Mouse (Mus musculus) c-Kit-positive CD71-negative TER-119-negative erythroid progenitor cells, embryonic 14.5 days (primary cell): ENCODE data around the gene Ifna11.
"Not testable (repeated sequence)": the region's sequence is repeated elsewhere in the genome, so short reads cannot be mapped to it uniquely, and the experiment has no call there.

Experiments used
- DNase-seq: peaks from one replicate; pipeline ENCODE4 v3.0.0-alpha.2; 2013; ENCODE audit warnings: low read depth

Gene Ifna11

DNA sequence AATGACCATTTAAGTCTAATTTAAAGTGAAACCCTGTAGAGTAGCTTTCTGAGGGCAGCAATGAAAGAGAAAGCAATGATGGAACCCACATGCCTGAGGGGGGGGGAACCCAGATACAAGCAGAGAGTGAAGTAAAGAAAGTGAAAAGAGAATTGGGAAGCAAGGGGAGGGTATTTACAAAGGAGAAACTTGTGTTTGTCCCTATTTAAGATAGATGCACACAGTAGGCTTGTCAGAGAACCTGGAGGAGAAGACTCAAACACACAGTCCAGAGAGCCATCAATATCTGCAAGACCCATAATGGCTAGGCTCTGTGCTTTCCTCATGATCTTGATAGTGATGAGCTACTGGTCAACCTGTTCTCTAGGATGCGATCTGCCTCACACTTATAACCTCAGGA is at the start of gene Ifna11:
Gene Ifna11, plus strand, starts transcription at position 301 of the 400 bp plus-strand sequence.
- no peak for DNase-seq

- DNase-seq = not testable (repeated sequence)
Measured at GRCm38 (mm10) chr4:88773534-88773933, 46.2 kb upstream of the Ifna11 start, which contains the start of gene Gm13290. Gene Gm13290, plus strand, starts transcription at chr4:88773834.

- DNase-seq = not testable (repeated sequence)
Measured at GRCm38 (mm10) chr4:88776622-88777021, 43.1 kb upstream of the Ifna11 start, which contains the start of gene Gm13289. Gene Gm13289, plus strand, starts transcription at chr4:88776922.

DNA sequence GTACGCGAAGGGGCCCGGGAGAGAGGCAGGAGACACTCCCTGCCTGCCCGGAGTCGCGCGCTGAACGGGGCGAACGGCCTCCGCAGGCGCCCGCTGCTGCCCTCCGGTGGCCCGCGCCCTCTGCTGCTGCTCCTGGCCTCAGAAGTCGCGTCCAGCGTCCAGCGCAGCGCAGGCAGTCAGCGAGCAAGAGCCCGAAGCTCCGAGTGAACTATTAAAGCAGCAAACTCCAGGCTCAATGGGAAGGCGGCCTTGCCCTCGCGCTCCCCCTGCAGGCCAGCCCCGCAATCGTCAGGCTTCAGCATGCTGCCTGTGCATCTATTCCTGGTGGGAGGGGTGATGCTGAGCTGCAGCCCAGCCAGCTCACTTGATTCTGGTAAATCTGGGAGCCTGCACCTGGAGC is 40.2 kb upstream of the Ifna11 start, which contains the start of gene Gm13272:
Gene Gm13272, plus strand, starts transcription at position 301 of the 400 bp plus-strand sequence.
- DNase-seq = not testable (repeated sequence)

DNA sequence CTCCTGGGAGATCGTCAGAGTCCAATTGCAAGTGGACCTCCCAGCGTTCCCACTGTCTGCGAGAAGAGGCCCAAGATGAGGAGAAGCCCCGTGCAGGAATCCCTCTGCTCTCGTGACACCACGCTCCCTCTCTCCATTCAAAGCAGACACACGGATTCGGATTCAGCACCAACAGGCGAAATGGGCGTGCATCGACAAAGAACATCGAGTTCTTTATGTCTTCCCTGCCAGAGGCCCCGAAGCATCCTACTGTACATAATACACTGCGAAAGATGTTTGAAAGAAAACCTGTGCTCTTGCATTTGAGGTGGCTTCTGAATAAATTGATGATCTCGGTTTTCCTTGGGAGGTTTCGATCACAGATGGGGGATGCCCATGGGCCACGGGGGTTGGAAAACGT is 39.4 kb upstream of the Ifna11 start:
- not testable (repeated sequence) for DNase-seq

DNA sequence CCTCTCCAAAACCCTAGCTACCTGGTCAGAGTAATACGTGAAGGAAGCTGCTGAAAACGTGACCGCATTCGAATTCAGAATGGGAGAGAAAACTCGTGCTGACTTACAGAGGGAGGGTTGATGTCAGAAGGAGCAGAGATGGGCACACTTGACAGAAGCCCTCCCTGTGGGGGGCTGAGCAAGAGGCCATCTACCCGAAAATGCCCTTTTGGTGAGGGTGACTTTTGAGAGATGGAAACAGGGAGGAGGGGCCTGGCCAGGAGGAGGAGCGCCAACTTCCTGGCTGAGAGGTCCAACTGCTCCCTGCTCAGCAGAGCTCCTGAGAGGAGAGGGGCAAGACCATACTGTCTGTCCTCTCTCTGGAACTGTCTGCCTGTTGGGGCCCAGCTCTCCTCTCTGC is 37.9 kb upstream of the Ifna11 start, which contains the start of gene Ifnz:
Gene Ifnz, plus strand, starts transcription at position 301 of the 400 bp plus-strand sequence.
- not testable (repeated sequence) for DNase-seq

- not testable (repeated sequence) for DNase-seq
Measured at GRCm38 (mm10) chr4:88782335-88782734, 37.4 kb upstream of the Ifna11 start.

GRCm38 (mm10) chr4:88785409-88785808 is 34.4 kb upstream of the Ifna11 start, which contains the start of gene Gm13276:
Gene Gm13276, plus strand, starts transcription at chr4:88785709.
- DNase-seq = not testable (repeated sequence)

- DNase-seq = not testable (repeated sequence)
Measured at GRCm38 (mm10) chr4:88788402-88788801, 31.4 kb upstream of the Ifna11 start, which contains the start of gene Gm13277. Gene Gm13277, plus strand, starts transcription at chr4:88788632.

- not testable (repeated sequence) for DNase-seq
Measured at GRCm38 (mm10) chr4:88791250-88791649, 28.5 kb upstream of the Ifna11 start, which contains the start of gene Gm13278. Gene Gm13278, plus strand, starts transcription at chr4:88791550.

GRCm38 (mm10) chr4:88793936-88794675 is 25.7 kb upstream of the Ifna11 start, which contains the start of gene Gm13275:
Gene Gm13275, plus strand, starts transcription at chr4:88794487.
- not testable (repeated sequence) for DNase-seq

- not testable (repeated sequence) for DNase-seq
Measured at GRCm38 (mm10) chr4:88797097-88797496, 22.7 kb upstream of the Ifna11 start, which contains the start of gene Gm13279. Gene Gm13279, plus strand, starts transcription at chr4:88797397.

- DNase-seq = not testable (repeated sequence)
Measured at GRCm38 (mm10) chr4:88799365-88799764, 20.4 kb upstream of the Ifna11 start, which contains the start of gene Gm13285. Gene Gm13285, plus strand, starts transcription at chr4:88799665.

GRCm38 (mm10) chr4:88802954-88803353 is 16.8 kb upstream of the Ifna11 start, which contains the start of gene Gm13287:
Gene Gm13287, plus strand, starts transcription at chr4:88803254.
- not testable (repeated sequence) for DNase-seq

DNA sequence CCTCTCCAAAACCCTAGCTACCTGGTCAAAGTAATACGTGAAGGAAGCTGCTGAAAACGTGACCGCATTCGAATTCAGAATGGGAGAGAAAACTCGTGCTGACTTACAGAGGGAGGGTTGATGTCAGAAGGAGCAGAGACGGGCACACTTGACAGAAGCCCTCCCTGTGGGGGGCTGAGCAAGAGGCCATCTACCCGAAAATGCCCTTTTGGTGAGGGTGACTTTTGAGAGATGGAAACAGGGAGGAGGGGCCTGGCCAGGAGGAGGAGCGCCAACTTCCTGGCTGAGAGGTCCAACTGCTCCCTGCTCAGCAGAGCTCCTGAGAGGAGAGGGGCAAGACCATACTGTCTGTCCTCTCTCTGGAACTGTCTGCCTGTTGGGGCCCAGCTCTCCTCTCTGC is 14.5 kb upstream of the Ifna11 start, which contains the start of gene Gm13288:
Gene Gm13288, plus strand, starts transcription at position 301 of the 400 bp plus-strand sequence.
- not testable (repeated sequence) for DNase-seq

DNA sequence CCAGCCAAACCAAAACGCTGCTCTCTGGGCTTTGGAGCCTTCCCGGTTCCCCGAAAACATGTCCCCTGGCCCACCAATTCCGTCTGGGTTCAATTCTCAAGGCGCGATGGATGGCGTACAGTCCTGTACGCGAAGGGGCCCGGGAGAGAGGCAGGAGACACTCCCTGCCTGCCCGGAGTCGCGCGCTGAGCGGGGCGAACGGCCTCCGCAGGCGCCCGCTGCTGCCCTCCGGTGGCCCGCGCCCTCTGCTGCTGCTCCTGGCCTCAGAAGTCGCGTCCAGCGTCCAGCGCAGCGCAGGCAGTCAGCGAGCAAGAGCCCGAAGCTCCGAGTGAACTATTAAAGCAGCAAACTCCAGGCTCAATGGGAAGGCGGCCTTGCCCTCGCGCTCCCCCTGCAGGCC is 14.0 kb upstream of the Ifna11 start:
- not testable (repeated sequence) for DNase-seq

DNA sequence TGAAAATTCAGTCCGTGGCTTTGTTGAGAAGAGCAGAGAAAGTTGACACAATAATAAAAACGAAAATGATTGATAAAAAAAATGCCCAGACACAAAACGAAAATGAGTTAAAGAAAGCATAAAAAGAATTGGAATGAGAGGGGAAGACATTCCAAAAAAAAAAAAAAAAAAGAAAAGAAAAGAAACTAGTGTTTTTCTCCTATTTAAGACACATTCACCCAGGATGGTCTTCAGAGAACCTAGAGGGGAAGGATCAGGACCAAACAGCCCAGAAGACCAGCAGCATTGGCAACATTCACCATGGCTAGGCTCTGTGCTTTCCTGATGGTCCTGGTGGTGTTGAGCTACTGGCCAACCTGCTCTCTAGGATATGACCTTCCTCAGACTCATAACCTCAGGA is 3.8 kb upstream of the Ifna11 start, which contains the start of gene Ifna7:
Gene Ifna7, plus strand, starts transcription at position 301 of the 400 bp plus-strand sequence.
- no peak for DNase-seq

GRCm38 (mm10) chr4:88822995-88823394 is 3.2 kb downstream of the Ifna11 start:
- DNase-seq = no peak

- DNase-seq = not testable (repeated sequence)
Measured at GRCm38 (mm10) chr4:88827116-88827515, 7.4 kb downstream of the Ifna11 start, which contains the start of gene Ifna6. Gene Ifna6, plus strand, starts transcription at chr4:88827416.

DNA sequence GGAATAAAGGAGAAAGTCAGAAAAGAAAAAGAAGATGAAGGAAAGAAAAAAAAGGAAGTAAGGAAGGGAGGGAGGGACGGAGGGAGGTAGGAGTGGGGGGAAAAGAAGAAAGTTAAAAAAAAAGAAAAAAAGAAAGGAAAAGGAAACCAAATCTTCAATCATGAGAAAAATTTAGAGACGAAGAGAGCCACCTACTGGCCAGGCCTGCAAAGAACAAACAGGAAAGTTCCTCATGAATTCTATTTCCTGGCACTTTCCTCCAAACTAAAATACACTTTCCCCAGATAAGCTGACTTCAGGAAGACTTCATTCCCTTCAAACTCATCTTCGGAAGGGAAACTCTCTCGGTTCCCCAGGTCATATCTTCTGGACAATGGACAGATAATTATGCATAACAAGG is 10.8 kb downstream of the Ifna11 start:
- no peak for DNase-seq

DNA sequence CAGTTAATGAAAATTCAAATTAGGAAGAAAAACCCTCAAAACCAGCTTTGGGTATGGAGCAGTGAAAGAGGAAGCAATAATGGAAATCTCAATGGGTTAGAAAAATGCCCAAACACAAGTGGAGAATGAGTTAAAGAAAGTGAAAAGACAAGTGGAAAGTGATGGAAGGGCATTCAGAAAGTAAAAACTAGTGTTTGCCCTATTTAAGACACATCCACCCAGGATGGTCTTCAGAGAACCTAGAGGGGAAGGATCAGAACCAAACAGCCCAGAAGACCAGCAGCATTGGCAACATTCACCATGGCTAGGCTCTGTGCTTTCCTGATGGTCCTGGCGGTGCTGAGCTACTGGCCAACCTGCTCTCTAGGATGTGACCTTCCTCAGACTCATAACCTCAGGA is 15.5 kb downstream of the Ifna11 start, which contains the start of gene Ifna5:
Gene Ifna5, plus strand, starts transcription at position 301 of the 400 bp plus-strand sequence.
- not testable (repeated sequence) for DNase-seq

- DNase-seq = no peak
Measured at GRCm38 (mm10) chr4:88838828-88839227, 19.1 kb downstream of the Ifna11 start.
